Mouse (Mus musculus) embryonic facial prominence, embryonic 14.5 days (tissue): ENCODE data around the gene Plxnb1. TPM values are rescaled to one million over a fixed set of nuclear protein-coding genes. Genes with fewer than 3 reads are reported as not detected.
A peak's percentile ranks its signal among the peaks of the same experiment; 100 is the strongest.

Experiments used
- ATAC-seq: fragments of 200-750 bp; cut with Nextera tagmentation; 2 replicates; pipeline ENCODE4 v1.8.0; 2017; ENCODE audit warnings: low read depth, moderate number of reproducible peaks, moderate TSS enrichment
- DNase-seq: peaks from one replicate; pipeline ENCODE4 v3.0.0-alpha.2; 2015; ENCODE audit warnings: low spot score
- H3K27ac ChIP-seq: fragments of 300-500 bp; sonication (generic); replicated peaks from 2 replicates; pipeline ENCODE4 v1.5.1; 2014; ENCODE audit warnings: low read depth, mild to moderate bottlenecking, low read length, moderate library complexity
- H3K27me3 ChIP-seq: fragments of 300-500 bp; sonication (generic); replicated peaks from 2 replicates; pipeline ENCODE4 v1.6.1; 2014; ENCODE audit warnings: low read length; ENCODE audit not compliant: control insufficient read depth, insufficient read depth
- H3K36me3 ChIP-seq: fragments of 300-500 bp; sonication (generic); 2 replicates; pipeline ENCODE4 v1.6.1; 2014; ENCODE audit warnings: low read length, mixed read lengths; ENCODE audit not compliant: control insufficient read depth, insufficient read depth
- H3K4me1 ChIP-seq: fragments of 300-500 bp; sonication (generic); 2 replicates; pipeline ENCODE4 v1.6.1; 2014; ENCODE audit warnings: antibody characterized with exemption, low read length; ENCODE audit not compliant: control insufficient read depth, insufficient read depth
- H3K4me2 ChIP-seq: fragments of 300-500 bp; sonication (generic); 2 replicates; pipeline ENCODE4 v1.6.1; 2014; ENCODE audit warnings: low read depth, mild to moderate bottlenecking, low read length, moderate library complexity, mixed read lengths
- H3K4me3 ChIP-seq: fragments of 300-500 bp; sonication (generic); 2 replicates; pipeline ENCODE4 v1.5.1; 2014; ENCODE audit warnings: low read depth, mild to moderate bottlenecking, low read length
- H3K9ac ChIP-seq: fragments of 300-500 bp; sonication (generic); 2 replicates; pipeline ENCODE4 v1.6.1; 2014; ENCODE audit warnings: low read depth, mild to moderate bottlenecking, low read length, moderate library complexity, mixed read lengths
- H3K9me3 ChIP-seq: fragments of 300-500 bp; sonication (generic); 2 replicates; pipeline ENCODE4 v1.6.1; 2016; ENCODE audit warnings: low read length; ENCODE audit not compliant: control insufficient read depth
- WGBS: fragments of 180-500 bp; shearing (Covaris S2); extraction: QIAGEN DNeasy Blood & Tissue Kit; methylation state at CpG from one replicate; pipeline ENCODE4 v1.1.7; 2014; 5-methylcytosine and 5-hydroxymethylcytosine counted together
- polyA plus RNA-seq: library from polyadenylated mRNA; unstranded; fragments of >200 nt; fragmentation: Nextera tagmentation; extraction: Ambion mirVana; gene quantifications from 2 replicates; pipeline ENCODE4 v1.2.1, GENCODE M21; 2014

Plxnb1 gene
- polyA plus RNA-seq, 1 experiment from 2014 or later, result 9.7 TPM

- 8% methylated on average over 15 of the region's 15 CpGs for WGBS
- peak within 1 kb of the TSS; percentile 61 for H3K9ac ChIP-seq
- H3K4me2 ChIP-seq, result peak within 1 kb of the TSS; percentile 62
- no peaks in the 10 kb centered on the region for H3K9me3 ChIP-seq
- H3K4me3 ChIP-seq, result peak within 1 kb of the TSS; percentile 36
- ATAC-seq (peak; percentile 91), DNase-seq (peak; percentile 91)
- H3K27ac ChIP-seq, result peak within 1 kb of the TSS; percentile 84
- no peaks in the 10 kb centered on the region for H3K27me3 ChIP-seq
- H3K4me1 ChIP-seq, result peaks cover 11% of the 10 kb centered on the region
- H3K36me3 ChIP-seq, result peaks cover 63% of the 10 kb centered on the region
Observed at GRCm38 (mm10) chr9:109059136-109059903, 35.9 kb upstream of the Plxnb1 start, which contains the start of gene Trex1. Trex1 (minus strand) TSS chr9:109059734.

DNA sequence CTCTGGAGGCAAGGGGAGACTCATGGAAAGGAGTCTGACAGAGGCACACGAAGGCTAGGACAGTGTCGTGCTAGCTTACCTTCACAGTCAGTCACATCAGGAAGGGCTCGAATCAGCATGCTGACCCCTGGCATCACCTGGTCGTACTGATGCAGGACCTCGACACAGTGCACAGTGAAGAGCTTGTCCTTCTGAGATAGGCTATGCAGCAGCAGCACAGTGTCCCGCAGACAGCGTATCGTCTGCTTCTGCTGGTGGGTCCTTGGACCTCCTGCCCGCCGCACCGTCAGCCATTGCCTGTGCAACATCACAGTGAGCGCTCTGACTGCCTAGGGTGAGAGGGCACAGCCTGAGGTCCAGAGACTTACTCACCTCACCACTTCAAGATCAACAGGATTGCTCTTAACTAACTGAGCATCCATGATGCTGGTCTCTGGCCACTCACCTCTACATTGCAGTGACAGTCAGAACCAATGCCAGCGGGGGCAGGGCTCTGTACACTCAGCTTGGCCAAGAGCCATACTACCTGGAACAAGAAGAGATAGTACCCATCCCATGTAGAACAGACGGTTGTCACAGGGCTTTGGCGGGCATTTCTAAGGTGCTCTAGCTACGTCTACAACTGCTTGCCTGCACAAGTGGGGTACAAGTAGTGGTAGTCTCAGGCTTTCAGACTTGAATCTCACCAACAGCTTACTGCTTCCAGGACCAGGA, 34.8 kb upstream of the Plxnb1 start:
- ATAC-seq (no peak), DNase-seq (no peak)
- Histone ChIP-seq H3K36me3 (peaks cover 73% of the 10 kb centered on the region), H3K4me1 (peaks cover 7% of the 10 kb centered on the region), H3K9ac (0 out of 2 replicates have a peak overlapping the region, but pooled peaks have one; percentile 61), H3K4me3 (no peak overlapping the region), H3K27ac (peak overlapping the region; percentile 84; the same call in 1 of the 2 replicates), H3K4me2 (no peak overlapping the region), H3K27me3 (no peaks in the 10 kb centered on the region), H3K9me3 (no peaks in the 10 kb centered on the region)
- WGBS, result 93% methylated on average over 16 of the region's 16 CpGs

- no peak overlapping the region for H3K4me2 ChIP-seq
- ATAC-seq (no peak), DNase-seq (no peak)
- no peaks in the 10 kb centered on the region for H3K9me3 ChIP-seq
- H3K27ac ChIP-seq, result no peak overlapping the region
- no peaks in the 10 kb centered on the region for H3K27me3 ChIP-seq
- H3K9ac ChIP-seq, result no peak overlapping the region
- peaks cover 76% of the 10 kb centered on the region for H3K36me3 ChIP-seq
- WGBS, result 89% methylated on average over 5 of the region's 5 CpGs
- peaks cover 5% of the 10 kb centered on the region; the same call in 1 of the 2 replicates for H3K4me1 ChIP-seq
- H3K4me3 ChIP-seq, result no peak overlapping the region
Observed at GRCm38 (mm10) chr9:109060898-109061295, 34.3 kb upstream of the Plxnb1 start.

GRCm38 (mm10) chr9:109068095-109068735, 27.0 kb upstream of the Plxnb1 start:
- Histone ChIP-seq H3K4me1 (peaks cover 10% of the 10 kb centered on the region; the same call in 1 of the 2 replicates), H3K27me3 (no peaks in the 10 kb centered on the region), H3K4me2 (no peak overlapping the region), H3K27ac (no peak overlapping the region), H3K9ac (no peak overlapping the region), H3K36me3 (peaks cover 86% of the 10 kb centered on the region), H3K9me3 (no peaks in the 10 kb centered on the region), H3K4me3 (no peak overlapping the region)
- 90% methylated on average over 3 of the region's 3 CpGs for WGBS
- no peak for DNase-seq
- no peak for ATAC-seq

DNA sequence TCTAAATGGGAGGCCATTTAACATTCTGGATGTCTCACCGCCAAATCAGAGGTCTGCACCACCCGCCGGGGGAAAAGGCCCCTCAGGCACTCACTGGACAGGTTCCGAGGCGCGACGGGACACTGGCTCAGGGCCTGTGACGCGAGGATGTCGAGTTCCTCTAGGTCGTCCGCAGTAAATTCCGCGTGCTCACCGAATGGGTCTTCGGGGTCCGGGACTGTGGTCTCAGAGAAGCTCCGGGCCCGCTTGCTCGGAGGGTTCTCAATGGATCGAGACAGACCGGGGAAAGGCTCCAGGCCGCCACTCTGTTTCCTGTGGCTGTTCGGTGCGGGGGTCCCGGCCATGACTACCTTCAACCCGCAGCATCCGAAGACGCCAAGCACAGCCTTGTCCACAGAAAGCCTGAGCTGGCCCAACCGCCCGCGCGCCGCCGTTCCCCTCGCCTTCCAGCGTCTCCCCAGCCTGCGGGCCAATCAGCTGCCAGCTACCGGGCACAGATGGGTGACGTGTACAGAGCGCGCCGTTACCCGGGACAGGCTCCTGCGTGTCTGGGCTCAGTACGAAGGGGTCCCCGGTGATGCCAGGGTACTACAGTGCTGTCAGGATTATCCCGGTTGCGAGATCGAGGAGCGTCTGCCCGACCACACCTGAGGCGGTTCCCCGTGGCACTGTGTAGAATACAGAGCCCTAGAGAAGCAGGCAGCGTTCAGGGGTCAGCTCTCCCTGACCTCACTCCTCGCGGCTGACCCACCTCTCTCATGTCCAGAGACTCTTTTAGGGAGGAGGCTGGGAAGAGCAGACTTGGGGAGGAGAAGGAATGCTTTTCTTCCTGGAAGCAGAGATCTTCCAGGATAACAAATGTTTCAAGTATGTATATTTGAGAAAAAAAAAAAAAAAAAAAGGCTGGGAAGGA, 21.3 kb upstream of the Plxnb1 start, which contains the start of gene Atrip:
Gene Atrip (minus strand): TSS at position 464 of the 913 bp plus-strand sequence.
- peaks cover 45% of the 10 kb centered on the region for H3K36me3 ChIP-seq
- peak within 1 kb of the TSS; percentile 85 for H3K4me3 ChIP-seq
- H3K27ac ChIP-seq, result peak within 1 kb of the TSS; percentile 80
- DNase-seq (peak; percentile 95), ATAC-seq (peak; percentile 99)
- no peaks in the 10 kb centered on the region for H3K9me3 ChIP-seq
- under 1% methylated on average over 51 of the region's 57 CpGs for WGBS
- no peaks in the 10 kb centered on the region for H3K27me3 ChIP-seq
- peak within 1 kb of the TSS; percentile 92 for H3K9ac ChIP-seq
- peak within 1 kb of the TSS; percentile 88 for H3K4me2 ChIP-seq
- peaks cover 18% of the 10 kb centered on the region for H3K4me1 ChIP-seq

DNA sequence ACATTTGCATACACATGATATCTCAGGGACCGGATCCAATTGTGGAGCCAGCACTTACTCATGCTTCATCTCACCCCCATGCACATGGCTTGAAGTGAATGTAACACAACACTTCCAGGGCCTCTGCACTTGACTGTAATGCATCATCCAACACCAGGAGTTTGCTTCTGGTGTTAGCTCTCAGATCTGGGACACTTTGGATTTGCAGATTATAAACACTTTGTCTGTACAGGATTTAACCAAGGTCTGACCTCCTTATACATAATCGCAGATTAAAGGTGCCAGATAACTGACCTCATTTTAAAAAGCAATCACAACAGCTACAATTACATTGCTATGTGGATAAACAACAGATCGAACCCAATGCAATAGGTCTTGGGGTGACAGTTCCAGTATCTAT, 14.7 kb upstream of the Plxnb1 start:
- H3K27me3 ChIP-seq, result no peaks in the 10 kb centered on the region
- DNase-seq, result no peak
- H3K4me1 ChIP-seq, result peaks cover 14% of the 10 kb centered on the region
- H3K4me2 ChIP-seq, result peak overlapping the region; percentile 88; the same call in 1 of the 2 replicates
- ATAC-seq, result no peak
- H3K4me3 ChIP-seq, result no peak overlapping the region
- H3K9ac ChIP-seq, result no peak overlapping the region
- no peak overlapping the region for H3K27ac ChIP-seq
- 98% methylated on average over 3 of the region's 3 CpGs for WGBS
- H3K36me3 ChIP-seq, result peaks cover 28% of the 10 kb centered on the region
- no peaks in the 10 kb centered on the region for H3K9me3 ChIP-seq

- WGBS, result 5% methylated on average over 11 of the region's 11 CpGs
Observed at GRCm38 (mm10) chr9:109081749-109082123, 13.5 kb upstream of the Plxnb1 start.

More at GRCm38 (mm10) chr9:109081749-109082123, 13.5 kb upstream of the Plxnb1 start:
- DNase-seq, result no peak
- peaks cover 28% of the 10 kb centered on the region for H3K36me3 ChIP-seq
- H3K4me3 ChIP-seq, result peak overlapping the region; percentile 81
- no peaks in the 10 kb centered on the region for H3K9me3 ChIP-seq
- H3K4me1 ChIP-seq, result peaks cover 14% of the 10 kb centered on the region
- H3K4me2 ChIP-seq, result peak overlapping the region; percentile 88
- peak; percentile 10; the same call in 1 of the 2 replicates for ATAC-seq
- no peaks in the 10 kb centered on the region for H3K27me3 ChIP-seq
- H3K9ac ChIP-seq, result peak overlapping the region; percentile 84
- peak overlapping the region; percentile 65; the same call in 1 of the 2 replicates for H3K27ac ChIP-seq
